In genomic region chr15:26566076-26566475, GRCm38 (mm10) we compare ENCODE assay signal across 16 mouse cellular contexts.
"Had no signal": no experiment of that assay in that cellular context is flagged by ENCODE, and none has a peak within 500 bp of the region (broad histone marks: within the 10 kb centered on the region; RNA-seq: fewer than 3 reads in every experiment).

No protein-coding gene starts in this region.

- H3K9me3 ChIP-seq: kidney, embryonic 15.5 days; liver, embryonic 12.5 days; liver, embryonic 15.5 days; lung, embryonic 15.5 days; megakaryocyte, embryonic 14.5 days had no signal

- H3K27me3 ChIP-seq: kidney, embryonic 15.5 days; limb, embryonic 12.5 days; liver, embryonic 12.5 days; liver, embryonic 15.5 days; lung, embryonic 15.5 days; megakaryocyte, embryonic 14.5 days had no signal

- H3K4me2 ChIP-seq: kidney, embryonic 15.5 days; limb, embryonic 12.5 days; liver, embryonic 12.5 days; liver, embryonic 15.5 days; lung, embryonic 15.5 days; midbrain, embryonic 11.5 days had no signal

- H3K4me3 ChIP-seq: kidney, embryonic 15.5 days; limb, embryonic 12.5 days; liver, embryonic 12.5 days; liver, embryonic 15.5 days; lung, embryonic 15.5 days; megakaryocyte, embryonic 14.5 days had no signal

- ATAC-seq: liver, embryonic 12.5 days had no signal

- H3K9ac ChIP-seq: kidney, embryonic 15.5 days; limb, embryonic 12.5 days; liver, embryonic 12.5 days; liver, embryonic 15.5 days; lung, embryonic 15.5 days had no signal

- H3K27ac ChIP-seq: kidney, embryonic 15.5 days; limb, embryonic 12.5 days; liver, embryonic 12.5 days; liver, embryonic 15.5 days; lung, embryonic 15.5 days had no signal

- DNase-seq: kidney, postnatal 14 days; kidney, postnatal 4 days; liver; lung, adult 18-20 months; lung, postnatal 10 days; lung, postnatal 36 days; midbrain, embryonic 14.5 days; thymus, adult 18-20 months; thymus, postnatal 36 days had no signal

- H3K4me1 ChIP-seq: kidney, embryonic 15.5 days; limb, embryonic 12.5 days; liver, embryonic 12.5 days; liver, embryonic 15.5 days; lung, embryonic 15.5 days; megakaryocyte, embryonic 14.5 days had no signal

- H3K36me3 ChIP-seq: kidney, embryonic 15.5 days; limb, embryonic 12.5 days; liver, embryonic 12.5 days; liver, embryonic 15.5 days; lung, embryonic 15.5 days had no signal
